Mouse (Mus musculus): ENCODE results near the gene G3bp1. TPM values are rescaled to one million over a fixed set of nuclear protein-coding genes. Genes with fewer than 3 reads are reported as not detected.

Gene G3bp1
- polyA plus RNA-seq, 1 experiment from 2014 or later: 99.5 TPM

DNA sequence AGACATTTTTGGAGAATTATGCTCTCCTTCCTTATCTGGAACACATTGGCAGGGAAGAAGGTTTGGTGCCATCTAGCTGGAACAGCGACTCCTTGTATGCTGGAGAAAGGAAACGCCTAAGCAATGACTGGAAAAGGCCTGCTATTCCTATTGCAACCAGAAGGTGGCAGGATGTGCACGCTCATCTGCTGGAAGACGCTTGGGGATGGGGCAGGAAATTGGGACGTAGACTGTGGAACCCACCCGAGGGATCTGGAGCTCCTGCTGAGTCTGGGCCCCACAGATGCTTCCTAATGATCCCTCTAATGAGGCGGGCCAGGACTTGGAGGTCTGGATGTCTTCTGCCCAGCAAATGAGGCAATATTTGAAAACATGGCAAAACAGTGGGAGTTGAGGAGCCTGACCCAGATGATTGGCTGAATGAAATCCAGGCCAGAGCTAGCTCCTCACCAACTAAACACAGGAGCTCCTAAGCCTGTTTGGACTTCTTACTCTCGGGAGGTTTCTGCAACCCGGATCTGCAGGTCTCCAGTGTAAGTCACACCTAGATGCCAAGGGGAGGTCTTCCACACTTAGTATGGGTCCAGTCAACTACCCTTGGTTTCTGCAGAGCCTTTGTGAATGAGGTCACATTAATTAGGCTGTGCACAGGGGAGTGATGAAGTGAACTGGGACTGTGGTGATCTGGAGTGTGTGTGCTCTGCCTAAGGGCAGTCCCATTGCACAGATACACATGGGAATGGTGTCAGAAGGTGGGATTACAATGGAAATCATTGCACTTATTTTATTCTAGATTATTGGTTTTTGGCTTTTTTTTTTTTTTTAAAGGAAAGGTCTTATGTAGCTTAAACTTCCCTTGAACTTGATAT lies 49.6 kb downstream of the G3bp1 start:
- H3K4me1 ChIP-seq (replicated peaks; ENCODE audit: control insufficient read depth, insufficient read depth, low read length): no peaks in the 10 kb centered on the region
- peak; percentile 92 for DNase-seq (ENCODE audit: low spot score)
- no peak overlapping the region for H3K9ac ChIP-seq
- H3K4me2 ChIP-seq (replicated peaks): 0 out of 2 replicates have a peak overlapping the region, but pooled peaks have one; percentile 6
- ATAC-seq (ENCODE audit: low FRiP score): peak; percentile 62; the same call in 1 of the 2 replicates
- no peaks in the 10 kb centered on the region for H3K36me3 ChIP-seq (replicated peaks; ENCODE audit: control insufficient read depth, insufficient read depth)
- H3K9me3 ChIP-seq (ENCODE audit: control insufficient read depth, low read length): no peaks in the 10 kb centered on the region
- no peaks in the 10 kb centered on the region for H3K27me3 ChIP-seq (ENCODE audit: control insufficient read depth, insufficient read depth, low read length)
- no peak overlapping the region for H3K27ac ChIP-seq
- H3K4me3 ChIP-seq (replicated peaks; ENCODE audit: low read length): no peak overlapping the region
- WGBS: 5% methylated on average over 9 of the region's 9 CpGs

DNA sequence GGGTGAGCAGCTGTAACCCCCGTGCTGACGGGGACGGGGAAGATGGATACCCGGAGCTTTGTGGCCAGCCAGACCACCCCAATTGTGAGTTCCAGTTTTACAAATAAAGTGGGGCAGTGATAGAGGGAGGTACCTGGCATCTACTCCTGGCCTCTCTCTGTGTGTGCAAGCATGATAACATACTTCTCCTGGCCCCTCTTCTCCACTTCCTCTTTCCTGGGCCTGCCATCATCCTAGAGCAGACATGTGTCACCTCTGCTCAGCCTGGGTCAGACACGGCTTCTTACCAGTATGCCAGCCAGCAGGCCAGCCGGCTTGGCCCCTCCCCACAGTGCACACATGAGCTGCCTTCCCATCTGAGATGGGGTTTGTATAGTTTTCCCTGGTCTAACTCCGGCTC lies 61.3 kb downstream of the G3bp1 start:
- DNase-seq (ENCODE audit: low spot score) (no peak), ATAC-seq (ENCODE audit: low FRiP score) (no peak)
- Histone ChIP-seq H3K4me3 (replicated peaks; ENCODE audit: low read length) (no peak overlapping the region), H3K27me3 (ENCODE audit: control insufficient read depth, insufficient read depth, low read length) (no peaks in the 10 kb centered on the region), H3K9me3 (ENCODE audit: control insufficient read depth, low read length) (no peaks in the 10 kb centered on the region), H3K36me3 (replicated peaks; ENCODE audit: control insufficient read depth, insufficient read depth) (no peaks in the 10 kb centered on the region), H3K27ac (no peak overlapping the region), H3K9ac (no peak overlapping the region), H3K4me1 (replicated peaks; ENCODE audit: control insufficient read depth, insufficient read depth, low read length) (peaks cover 4% of the 10 kb centered on the region; the same call in 1 of the 2 replicates), H3K4me2 (replicated peaks) (no peak overlapping the region)
- 86% methylated on average over 7 of the region's 7 CpGs for WGBS

DNA sequence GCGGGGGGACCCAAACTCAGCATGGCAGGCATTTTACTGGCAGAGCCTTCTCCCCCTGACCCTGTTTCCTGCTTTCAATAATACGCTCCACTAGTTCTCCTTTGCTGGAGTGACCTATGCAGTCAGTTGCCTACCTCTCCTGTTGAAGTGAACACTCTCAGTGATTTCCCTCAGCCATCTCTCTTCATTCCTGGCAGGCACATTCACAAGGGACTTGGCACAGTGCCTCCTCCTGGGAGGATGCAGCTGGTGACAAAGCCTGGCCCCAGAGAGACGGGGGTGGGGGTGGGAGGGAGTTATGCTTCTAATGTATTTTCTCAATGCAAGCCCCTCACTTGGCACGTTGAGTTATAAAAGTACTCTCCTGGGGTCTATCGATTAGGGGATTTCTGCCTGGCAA lies 63.9 kb downstream of the G3bp1 start:
- H3K27ac ChIP-seq: 0 out of 2 replicates have a peak overlapping the region, but pooled peaks have one; percentile 5
- no peak overlapping the region for H3K9ac ChIP-seq
- H3K27me3 ChIP-seq (ENCODE audit: control insufficient read depth, insufficient read depth, low read length): no peaks in the 10 kb centered on the region
- H3K9me3 ChIP-seq (ENCODE audit: control insufficient read depth, low read length): no peaks in the 10 kb centered on the region
- 41% methylated on average over 5 of the region's 5 CpGs for WGBS
- peaks cover 4% of the 10 kb centered on the region; the same call in 1 of the 2 replicates for H3K4me1 ChIP-seq (replicated peaks; ENCODE audit: control insufficient read depth, insufficient read depth, low read length)
- H3K36me3 ChIP-seq (replicated peaks; ENCODE audit: control insufficient read depth, insufficient read depth): no peaks in the 10 kb centered on the region
- no peak overlapping the region for H3K4me2 ChIP-seq (replicated peaks)
- DNase-seq (ENCODE audit: low spot score) (peak; percentile 53), ATAC-seq (ENCODE audit: low FRiP score) (no peak)
- H3K4me3 ChIP-seq (replicated peaks; ENCODE audit: low read length): no peak overlapping the region

DNA sequence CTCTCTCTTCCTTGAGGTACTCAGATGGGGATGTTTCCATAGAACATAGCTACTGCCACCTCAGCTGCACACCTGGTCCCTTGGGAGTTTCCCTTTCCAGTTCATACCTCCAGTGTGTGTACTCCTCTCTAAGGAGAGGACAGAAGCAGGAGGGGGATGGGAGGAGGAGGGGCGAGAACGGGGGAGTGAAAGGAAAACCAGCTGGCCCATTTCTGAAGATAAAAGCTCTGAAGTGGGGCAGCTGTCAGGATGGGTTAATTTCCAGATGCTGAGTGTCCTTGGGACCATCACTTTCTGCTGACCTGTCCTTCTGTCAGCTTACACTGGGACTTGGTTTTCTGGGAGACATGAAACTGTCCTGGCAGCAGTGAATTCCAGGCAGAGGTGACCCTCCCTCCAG lies 65.3 kb downstream of the G3bp1 start:
- no peak overlapping the region for H3K4me3 ChIP-seq (replicated peaks; ENCODE audit: low read length)
- H3K4me2 ChIP-seq (replicated peaks): no peak overlapping the region
- WGBS: 48% methylated on average over 2 of the region's 2 CpGs
- peaks cover 4% of the 10 kb centered on the region; the same call in 1 of the 2 replicates for H3K4me1 ChIP-seq (replicated peaks; ENCODE audit: control insufficient read depth, insufficient read depth, low read length)
- no peaks in the 10 kb centered on the region for H3K27me3 ChIP-seq (ENCODE audit: control insufficient read depth, insufficient read depth, low read length)
- H3K9ac ChIP-seq: no peak overlapping the region
- no peak overlapping the region for H3K27ac ChIP-seq
- DNase-seq (ENCODE audit: low spot score) (no peak), ATAC-seq (ENCODE audit: low FRiP score) (no peak)
- H3K9me3 ChIP-seq (ENCODE audit: control insufficient read depth, low read length): no peaks in the 10 kb centered on the region
- H3K36me3 ChIP-seq (replicated peaks; ENCODE audit: control insufficient read depth, insufficient read depth): no peaks in the 10 kb centered on the region

DNA sequence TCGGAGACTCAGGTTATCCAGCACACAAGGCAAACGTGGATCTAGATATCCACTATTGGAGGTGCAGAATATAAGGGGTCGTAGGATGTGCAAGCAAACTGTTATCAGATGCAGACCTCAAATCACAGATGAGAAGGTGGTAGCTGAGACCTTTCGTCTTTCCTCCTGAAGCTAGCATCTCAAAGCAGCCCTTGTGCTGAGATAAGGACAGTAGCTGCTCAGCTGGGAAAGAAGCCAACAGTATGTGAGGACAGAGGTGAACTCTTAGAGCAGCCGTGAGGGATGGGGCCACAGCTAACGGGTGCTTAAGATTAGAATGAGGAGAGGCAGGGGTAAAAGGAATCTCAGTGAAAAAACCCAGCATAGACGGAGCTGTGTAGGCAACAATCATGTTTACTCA lies 72.6 kb downstream of the G3bp1 start:
- WGBS: 73% methylated on average over 7 of the region's 7 CpGs
- H3K9ac ChIP-seq: no peak overlapping the region
- H3K4me3 ChIP-seq (replicated peaks; ENCODE audit: low read length): no peak overlapping the region
- no peak for ATAC-seq (ENCODE audit: low FRiP score)
- no peaks in the 10 kb centered on the region for H3K4me1 ChIP-seq (replicated peaks; ENCODE audit: control insufficient read depth, insufficient read depth, low read length)
- no peak overlapping the region for H3K4me2 ChIP-seq (replicated peaks)
- no peak for DNase-seq (ENCODE audit: low spot score)
- H3K9me3 ChIP-seq (ENCODE audit: control insufficient read depth, low read length): 0 out of 2 replicates have a peak, but pooled peaks cover 6% of the 10 kb centered on the region
- H3K36me3 ChIP-seq (replicated peaks; ENCODE audit: control insufficient read depth, insufficient read depth): no peaks in the 10 kb centered on the region
- no peaks in the 10 kb centered on the region for H3K27me3 ChIP-seq (ENCODE audit: control insufficient read depth, insufficient read depth, low read length)
- no peak overlapping the region for H3K27ac ChIP-seq

DNA sequence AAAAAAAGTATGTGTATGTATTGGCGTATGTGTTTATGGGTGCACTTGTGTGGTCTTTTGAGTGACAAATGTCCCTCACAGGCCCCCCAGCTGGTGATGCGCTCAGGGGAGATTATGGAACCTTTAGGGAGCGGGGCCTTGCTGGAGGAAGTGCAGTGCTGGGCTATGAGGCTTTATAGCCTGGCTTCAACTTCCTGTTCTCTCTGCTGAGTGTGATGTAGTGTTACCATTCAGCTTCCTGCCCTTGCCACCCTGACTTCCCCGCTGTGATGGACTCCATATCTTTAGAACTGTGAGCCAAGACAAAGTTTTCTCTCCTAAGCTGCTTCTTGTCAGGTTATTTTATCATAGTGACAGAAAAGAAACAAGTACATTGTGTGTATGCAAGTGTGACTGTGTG lies 73.2 kb downstream of the G3bp1 start:
- Histone ChIP-seq H3K4me3 (replicated peaks; ENCODE audit: low read length) (no peak overlapping the region), H3K4me2 (replicated peaks) (no peak overlapping the region), H3K9ac (no peak overlapping the region), H3K27me3 (ENCODE audit: control insufficient read depth, insufficient read depth, low read length) (no peaks in the 10 kb centered on the region), H3K4me1 (replicated peaks; ENCODE audit: control insufficient read depth, insufficient read depth, low read length) (no peaks in the 10 kb centered on the region), H3K9me3 (ENCODE audit: control insufficient read depth, low read length) (0 out of 2 replicates have a peak, but pooled peaks cover 6% of the 10 kb centered on the region), H3K36me3 (replicated peaks; ENCODE audit: control insufficient read depth, insufficient read depth) (no peaks in the 10 kb centered on the region), H3K27ac (no peak overlapping the region)
- no peak for ATAC-seq (ENCODE audit: low FRiP score)
- WGBS: 67% methylated on average over 4 of the region's 4 CpGs
- DNase-seq (ENCODE audit: low spot score): no peak

DNA sequence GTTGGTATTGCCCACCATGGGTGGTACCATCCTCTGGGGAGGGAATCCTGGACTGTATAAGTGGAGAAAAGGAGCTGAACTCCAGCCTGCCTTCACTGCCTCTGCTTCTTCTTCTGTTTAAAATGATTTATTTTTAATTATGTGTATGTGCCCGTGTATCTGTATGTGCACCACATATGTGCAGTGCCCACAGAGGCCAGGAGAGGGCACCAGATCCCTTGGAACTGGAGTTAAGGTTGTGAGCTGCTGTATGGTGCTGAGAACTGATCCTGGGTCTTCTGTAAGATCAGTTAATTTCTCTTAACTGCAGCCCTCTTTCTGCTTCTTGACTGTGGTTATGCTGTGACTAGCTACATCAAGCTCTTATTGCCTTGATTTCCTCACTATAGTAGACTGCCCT lies 76.2 kb downstream of the G3bp1 start:
- H3K4me1 ChIP-seq (replicated peaks; ENCODE audit: control insufficient read depth, insufficient read depth, low read length): no peaks in the 10 kb centered on the region
- no peak for ATAC-seq (ENCODE audit: low FRiP score)
- H3K27me3 ChIP-seq (ENCODE audit: control insufficient read depth, insufficient read depth, low read length): no peaks in the 10 kb centered on the region
- H3K36me3 ChIP-seq (replicated peaks; ENCODE audit: control insufficient read depth, insufficient read depth): no peaks in the 10 kb centered on the region
- H3K4me3 ChIP-seq (replicated peaks; ENCODE audit: low read length): no peak overlapping the region
- 93% methylated on average over 1 of the region's 1 CpGs for WGBS
- no peak overlapping the region for H3K4me2 ChIP-seq (replicated peaks)
- no peak overlapping the region for H3K27ac ChIP-seq
- no peak overlapping the region for H3K9ac ChIP-seq
- no peak for DNase-seq (ENCODE audit: low spot score)
- H3K9me3 ChIP-seq (ENCODE audit: control insufficient read depth, low read length): 0 out of 2 replicates have a peak, but pooled peaks cover 6% of the 10 kb centered on the region

Small RNA genes within 50 kb of the gene (microRNA-seq; reads per million reads assigned to microRNA genes)
- gene Mir7652: not detected

Other genes with a start within 250 kb of the G3bp1 start
- gene Fat2, start 133.1 kb upstream of the G3bp1 start, polyA plus RNA-seq (2014; fragmentation: Nextera tagmentation; extraction: Ambion mirVana): 0.23 and 0.31 TPM in 2 replicates
- gene Sparc, start 46.5 kb upstream of the G3bp1 start, polyA plus RNA-seq (2014; fragmentation: Nextera tagmentation; extraction: Ambion mirVana): 532 and 583 TPM in 2 replicates
- 259 and 340 TPM in 2 replicates for gene Atox1, start 8.4 kb upstream of the G3bp1 start, polyA plus RNA-seq (2014; fragmentation: Nextera tagmentation; extraction: Ambion mirVana)
- 1.7 and 2.5 TPM in 2 replicates for gene Glra1, start 138.5 kb downstream of the G3bp1 start, polyA plus RNA-seq (2014; fragmentation: Nextera tagmentation; extraction: Ambion mirVana)

Measured in hindbrain, embryonic 14.5 days (tissue).